Mouse (Mus musculus): Measurements from ENCODE around the gene Cacnb1.

The Cacnb1 gene

DNA sequence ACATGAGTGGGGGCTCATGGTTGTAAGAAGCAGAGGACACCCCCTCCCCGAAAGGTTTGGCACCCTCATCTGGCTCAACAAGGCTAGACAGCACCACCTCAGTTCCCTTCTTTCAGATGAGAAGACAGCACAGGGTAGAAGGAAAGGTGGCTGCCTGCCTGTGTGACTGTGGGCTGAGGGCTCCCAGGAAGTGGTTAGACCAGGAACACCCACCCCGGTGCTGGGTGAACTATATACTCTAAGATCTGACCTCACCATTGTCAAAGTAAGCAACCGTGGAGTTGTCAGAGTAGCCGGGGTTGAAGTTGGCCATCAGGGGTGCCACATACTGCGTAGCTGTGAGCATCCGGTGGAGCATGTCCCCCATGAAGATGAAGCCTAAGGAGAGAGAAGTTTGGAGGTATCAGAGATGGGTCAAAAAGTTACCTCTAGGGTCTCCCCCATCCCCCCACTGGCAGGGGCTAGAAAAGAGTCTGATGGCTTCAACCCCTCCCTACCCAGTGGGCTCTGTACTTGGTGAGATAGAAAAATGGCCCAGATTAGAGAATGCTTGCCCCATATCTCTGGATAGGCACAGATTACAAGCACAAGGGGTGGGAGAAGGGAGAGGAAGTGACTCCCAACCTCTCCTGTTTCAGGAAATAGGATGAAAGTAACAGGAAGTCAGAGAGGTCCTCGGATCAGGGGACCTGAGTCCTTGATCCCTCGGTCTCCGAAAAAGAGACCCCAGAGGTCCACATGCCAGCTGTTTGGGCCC lies 67.5 kb downstream of the Cacnb1 start:
- DNase-seq (ENCODE audit: low spot score), result no peak

DNA sequence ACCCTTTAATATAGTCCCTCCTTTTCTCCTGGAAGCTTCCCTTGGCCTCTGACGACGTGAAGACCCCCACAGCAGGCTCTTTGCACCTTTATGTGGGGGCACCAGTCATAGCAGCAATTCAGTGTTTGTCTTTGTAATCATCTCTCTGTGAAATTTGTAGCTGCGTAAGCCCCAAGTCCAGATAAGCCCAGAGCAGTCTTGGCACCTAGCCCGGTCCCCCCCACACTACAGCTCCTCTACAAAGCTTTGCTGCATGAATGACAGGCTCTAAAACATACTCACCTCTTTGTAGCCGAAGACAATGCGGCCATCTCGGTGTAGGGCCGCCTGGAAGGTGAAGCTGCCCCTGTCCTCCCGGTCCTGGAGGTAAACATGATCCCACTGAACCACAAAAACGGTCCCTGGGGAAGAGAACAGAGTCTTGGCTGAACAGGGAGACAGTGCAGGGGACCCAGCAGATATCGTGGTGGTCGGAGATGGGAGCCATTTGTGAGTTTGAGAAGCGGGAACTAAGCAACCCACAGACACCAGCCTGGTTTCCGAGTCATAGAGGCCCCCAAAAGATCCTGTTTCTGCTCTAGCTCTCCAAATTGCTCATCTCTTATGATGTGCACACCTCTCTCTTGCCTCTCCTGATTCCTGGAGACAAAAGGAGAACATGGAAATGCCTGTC lies 68.2 kb downstream of the Cacnb1 start:
- DNase-seq (ENCODE audit: low spot score), result no peak

DNA sequence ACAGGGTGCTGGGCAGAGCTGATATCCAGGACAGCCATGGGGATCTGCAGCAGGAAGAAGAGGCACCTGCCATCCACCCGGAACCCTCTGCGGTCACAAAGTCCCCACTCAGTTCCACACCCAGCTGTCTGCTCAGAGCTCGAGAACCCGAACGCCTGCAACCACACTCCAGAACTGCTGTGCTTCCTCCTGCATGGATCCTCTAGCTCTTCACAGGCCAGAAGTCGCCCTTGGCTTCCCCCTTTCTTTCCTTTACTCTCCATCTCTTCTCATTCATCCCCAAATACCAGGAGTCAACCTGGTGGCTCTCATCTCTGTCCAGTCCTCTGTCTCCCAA lies 68.9 kb downstream of the Cacnb1 start:
- no peak for DNase-seq (ENCODE audit: low spot score)

DNA sequence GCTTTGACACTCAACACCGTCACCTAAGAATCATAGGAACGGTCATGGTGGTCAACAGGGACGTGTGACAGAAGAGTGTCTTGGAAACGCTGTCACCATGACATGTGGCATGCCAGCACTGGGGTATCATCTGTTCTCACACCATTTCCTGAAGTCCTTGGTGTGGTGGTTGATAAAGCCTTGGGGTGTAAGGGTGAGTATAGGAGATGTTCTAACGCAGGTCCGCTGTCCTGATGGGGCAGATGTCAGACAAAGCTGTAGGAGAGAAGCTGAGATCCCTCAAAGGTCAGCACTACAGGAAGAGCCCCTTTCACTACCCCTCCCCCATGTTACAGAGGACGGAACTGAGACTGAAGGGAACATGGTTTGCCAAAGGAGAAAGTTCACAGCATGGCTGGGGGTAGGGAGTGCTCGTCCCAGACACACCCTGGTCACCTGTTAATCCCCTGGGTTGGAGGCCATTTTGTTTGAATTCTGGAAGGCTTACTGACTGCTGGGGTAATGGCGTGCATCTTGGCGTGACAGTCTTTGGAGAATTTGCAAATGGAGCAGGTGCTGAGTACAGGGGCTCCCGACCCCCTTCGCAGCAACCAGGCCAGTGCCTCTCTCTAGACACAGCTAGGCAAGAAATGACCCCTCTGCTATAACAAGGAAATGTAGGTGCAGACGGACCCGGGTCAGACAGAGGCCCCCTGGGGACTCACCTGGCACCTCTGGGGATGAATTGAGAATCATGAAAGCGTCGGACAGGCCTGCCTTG lies 69.5 kb downstream of the Cacnb1 start:
- DNase-seq (ENCODE audit: low spot score), result no peak

DNA sequence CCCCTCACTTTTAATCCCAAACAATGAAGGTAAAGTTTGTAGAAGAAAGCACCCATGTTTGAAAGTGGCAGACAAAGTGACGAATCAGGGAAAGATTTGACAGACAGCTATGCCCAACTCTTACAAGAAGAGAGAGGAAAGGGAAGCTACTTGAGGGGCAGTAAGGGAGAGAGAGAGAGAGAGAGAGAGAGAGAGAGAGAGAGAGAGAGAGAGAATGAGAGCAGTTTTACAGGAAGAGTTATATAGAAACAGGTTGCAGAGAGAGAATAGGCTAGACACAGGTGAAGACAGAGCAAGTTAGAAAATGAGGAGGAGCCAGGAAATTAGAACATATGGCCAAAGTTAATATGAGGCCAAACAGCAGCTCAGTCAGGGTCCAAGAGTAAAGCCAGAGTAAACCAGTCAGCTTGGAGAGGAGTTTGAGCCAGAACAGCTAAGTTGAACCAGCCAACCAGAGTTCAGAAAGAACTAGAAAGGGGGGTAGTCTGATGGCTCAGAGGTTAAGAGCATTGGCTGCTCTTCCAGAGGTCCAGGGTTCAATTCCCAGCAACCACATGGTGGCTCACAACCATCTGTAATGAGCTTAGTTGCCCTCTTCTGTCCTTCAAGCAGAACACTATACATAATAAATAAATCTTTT lies 70.3 kb downstream of the Cacnb1 start:
- no peak for DNase-seq (ENCODE audit: low spot score)
